In genomic region chr15:38374786-38375185, GRCm38 (mm10) we compare ENCODE assay signal across 9 mouse cellular contexts.
A peak's percentile ranks its signal among the peaks of the same experiment; 100 is the strongest.
DNase-seq lines count a peak whose midpoint lies in the region; ATAC-seq and TF ChIP-seq lines count a peak whose summit lies in the region.
"Had no signal": no experiment of that assay in that cellular context is flagged by ENCODE, and none has a peak within 500 bp of the region (broad histone marks: within the 10 kb centered on the region; RNA-seq: fewer than 3 reads in every experiment).

No protein-coding gene starts in this region.

- no peak for TF ChIP-seq CTCF in kidney, adult 2 months (conservative IDR thresholded peaks at IDR 0.05; ENCODE audit: insufficient read depth, insufficient read length, low read depth, low read length)

- H3K4me1 ChIP-seq in embryonic facial prominence, embryonic 14.5 days (ENCODE audit: control insufficient read depth, insufficient read depth, low read length): peaks cover 10% of the 10 kb centered on the region; the same call in 1 of the 2 replicates
- H3K4me1 ChIP-seq in embryonic facial prominence, embryonic 10.5 days: peaks cover 8% of the 10 kb centered on the region
- H3K4me1 ChIP-seq in kidney, adult 2 months (ENCODE audit: control insufficient read depth, insufficient read depth, low read length): peaks cover 7% of the 10 kb centered on the region
- H3K4me1 ChIP-seq in liver, embryonic 12.5 days: peaks cover 12% of the 10 kb centered on the region

- DNase-seq in embryonic facial prominence, embryonic 14.5 days (ENCODE audit: low spot score): peak; percentile 28
- no peak for DNase-seq in embryonic facial prominence, embryonic 10.5 days (ENCODE audit: low spot score)
- peak; percentile 82 for DNase-seq in adrenal gland, postnatal 10 days
- peak; percentile 81 to 87 for DNase-seq in gastrocnemius, adult 8-10 months (ENCODE audit: low spot score in 2 of 2)
- DNase-seq in kidney, adult 2 months: peak; percentile 91
- DNase-seq in lung, postnatal 4 days: peak; percentile 87 to 91
- no peak for DNase-seq in neural tube, embryonic 10.5 days (ENCODE audit: extremely low spot score, low spot score)

- no peaks in the 10 kb centered on the region for H3K36me3 ChIP-seq in embryonic facial prominence, embryonic 14.5 days (ENCODE audit: control insufficient read depth, insufficient read depth, low read length)
- H3K36me3 ChIP-seq in embryonic facial prominence, embryonic 10.5 days (replicated peaks): no peaks in the 10 kb centered on the region
- no peaks in the 10 kb centered on the region for H3K36me3 ChIP-seq in kidney, adult 2 months (ENCODE audit: control insufficient read depth, insufficient read depth, low read length)
- no peaks in the 10 kb centered on the region for H3K36me3 ChIP-seq in liver, embryonic 12.5 days
- H3K36me3 ChIP-seq: limb, embryonic 12.5 days had no signal

- H3K27ac ChIP-seq in embryonic facial prominence, embryonic 14.5 days (replicated peaks; ENCODE audit: low read depth, low read length): no peak overlapping the region
- H3K27ac ChIP-seq in embryonic facial prominence, embryonic 10.5 days (replicated peaks): no peak overlapping the region
- no peak overlapping the region for H3K27ac ChIP-seq in kidney, adult 2 months (ENCODE audit: insufficient read depth, low read depth, low read length)
- no peak overlapping the region for H3K27ac ChIP-seq in liver, embryonic 12.5 days
- H3K27ac ChIP-seq: limb, embryonic 12.5 days had no signal

- no peaks in the 10 kb centered on the region for H3K27me3 ChIP-seq in embryonic facial prominence, embryonic 14.5 days (replicated peaks; ENCODE audit: control insufficient read depth, insufficient read depth, low read length)
- H3K27me3 ChIP-seq in embryonic facial prominence, embryonic 10.5 days (replicated peaks; ENCODE audit: low read depth, poor library complexity, severe bottlenecking): no peaks in the 10 kb centered on the region
- H3K27me3 ChIP-seq in kidney, adult 2 months (replicated peaks; ENCODE audit: control insufficient read depth, insufficient read depth, low read length): no peaks in the 10 kb centered on the region
- H3K27me3 ChIP-seq in liver, embryonic 12.5 days (replicated peaks): 0 out of 2 replicates have a peak, but pooled peaks cover 5% of the 10 kb centered on the region
- H3K27me3 ChIP-seq: limb, embryonic 12.5 days had no signal

- no peak for TF ChIP-seq POLR2A in kidney, adult 2 months (IDR thresholded peaks at IDR 0.05; ENCODE audit: low read depth, low read length)

- WGBS in embryonic facial prominence, embryonic 14.5 days: 78% methylated on average over 6 of the region's 6 CpGs
- WGBS in embryonic facial prominence, embryonic 10.5 days: 84% methylated on average over 6 of the region's 6 CpGs
- WGBS in kidney, adult 2 months: 50% methylated on average over 6 of the region's 6 CpGs
- 69% methylated on average over 6 of the region's 6 CpGs for WGBS in liver, embryonic 12.5 days (ENCODE audit: insufficient replicate concordance)

- 0 out of 2 replicates have a peak, but pooled peaks have one; percentile 19 for ATAC-seq in embryonic facial prominence, embryonic 14.5 days (ENCODE audit: low read depth)
- ATAC-seq in liver, embryonic 12.5 days: no peak

- H3K9me3 ChIP-seq in embryonic facial prominence, embryonic 14.5 days (ENCODE audit: control insufficient read depth, low read length): no peaks in the 10 kb centered on the region
- no peaks in the 10 kb centered on the region for H3K9me3 ChIP-seq in embryonic facial prominence, embryonic 10.5 days
- no peaks in the 10 kb centered on the region for H3K9me3 ChIP-seq in liver, embryonic 12.5 days (replicated peaks)
- H3K9me3 ChIP-seq: limb, embryonic 12.5 days had no signal

- H3K4me2 ChIP-seq in embryonic facial prominence, embryonic 14.5 days (ENCODE audit: low read depth, low read length): no peak overlapping the region
- no peak overlapping the region for H3K4me2 ChIP-seq in liver, embryonic 12.5 days

- no peak overlapping the region for H3K4me3 ChIP-seq in embryonic facial prominence, embryonic 14.5 days (ENCODE audit: low read depth, low read length)
- H3K4me3 ChIP-seq in embryonic facial prominence, embryonic 10.5 days: no peak overlapping the region
- H3K4me3 ChIP-seq in kidney, adult 2 months (ENCODE audit: insufficient read depth, low read depth, low read length): no peak overlapping the region
- no peak overlapping the region for H3K4me3 ChIP-seq in liver, embryonic 12.5 days
- H3K4me3 ChIP-seq: limb, embryonic 12.5 days had no signal

- H3K9ac ChIP-seq in embryonic facial prominence, embryonic 14.5 days (ENCODE audit: low read depth, low read length): no peak overlapping the region
- H3K9ac ChIP-seq in liver, embryonic 12.5 days: no peak overlapping the region
- H3K9ac ChIP-seq: limb, embryonic 12.5 days had no signal

Comparison
In these comparisons a context has a peak if more than half of its experiments do, and no peak if none do; other contexts are left out.
1. DNase-seq: peak in embryonic facial prominence, embryonic 14.5 days (single experiment), adrenal gland, postnatal 10 days (single experiment), gastrocnemius, adult 8-10 months (2 of 2), kidney, adult 2 months (single experiment) and lung, postnatal 4 days (2 of 2); none in embryonic facial prominence, embryonic 10.5 days (single experiment) and neural tube, embryonic 10.5 days (single experiment).